Mouse (Mus musculus) hindbrain, embryonic 16.5 days (tissue): ENCODE data around the gene Tmem239. TPM values are rescaled to one million over a fixed set of nuclear protein-coding genes. Genes with fewer than 3 reads are reported as not detected.

Experiments used
- ATAC-seq: fragments of 200-750 bp; cut with Nextera tagmentation; 2 replicates; pipeline ENCODE4 v1.8.0; 2017; ENCODE audit warnings: moderate TSS enrichment, moderate library complexity
- H3K27ac ChIP-seq: fragments of 300-500 bp; sonication (generic); 2 replicates; pipeline ENCODE4 v1.5.1; 2014; ENCODE audit warnings: low read depth, mild to moderate bottlenecking, control low read depth, low read length, moderate library complexity
- H3K27me3 ChIP-seq: fragments of 300-500 bp; sonication (generic); replicated peaks from 2 replicates; pipeline ENCODE4 v1.6.1; 2014; ENCODE audit warnings: low read length; ENCODE audit not compliant: control insufficient read depth, insufficient read depth
- H3K36me3 ChIP-seq: fragments of 300-500 bp; sonication (generic); 2 replicates; pipeline ENCODE4 v1.6.1; 2014; ENCODE audit warnings: mild to moderate bottlenecking, low read length, moderate library complexity, mixed read lengths; ENCODE audit not compliant: control insufficient read depth, insufficient read depth
- H3K4me1 ChIP-seq: fragments of 300-500 bp; sonication (generic); 2 replicates; pipeline ENCODE4 v1.6.1; 2014; ENCODE audit warnings: low read depth, low read length; ENCODE audit not compliant: control insufficient read depth, insufficient read depth
- H3K4me2 ChIP-seq: fragments of 300-500 bp; sonication (generic); 2 replicates; pipeline ENCODE4 v1.6.1; 2014; ENCODE audit warnings: mild to moderate bottlenecking, low read length, control low read depth, moderate library complexity
- H3K4me3 ChIP-seq: fragments of 300-500 bp; sonication (generic); 2 replicates; pipeline ENCODE4 v1.5.1; 2014; ENCODE audit warnings: mild to moderate bottlenecking, low read length, control low read depth, moderate library complexity
- H3K9ac ChIP-seq: fragments of 300-500 bp; sonication (generic); 2 replicates; pipeline ENCODE4 v1.6.1; 2014; ENCODE audit warnings: low read depth, mild to moderate bottlenecking, control low read depth, low read length, moderate library complexity
- H3K9me3 ChIP-seq: fragments of 300-500 bp; sonication (generic); 2 replicates; pipeline ENCODE4 v1.6.1; 2014; ENCODE audit warnings: mild to moderate bottlenecking, low read length, moderate library complexity; ENCODE audit not compliant: control insufficient read depth
- WGBS: fragments of 180-500 bp; shearing (Covaris S2); extraction: QIAGEN DNeasy Blood & Tissue Kit; methylation state at CpG from one replicate; pipeline ENCODE4 v1.1.7; 2014; 5-methylcytosine and 5-hydroxymethylcytosine counted together
- polyA plus RNA-seq: library from polyadenylated mRNA; unstranded; fragments of >200 nt; fragmentation: Nextera tagmentation; extraction: Ambion mirVana; gene quantifications from 2 replicates; pipeline ENCODE4 v1.2.1, GENCODE M21; 2015

Gene Tmem239
- polyA plus RNA-seq, 1 experiment from 2014 or later: 0.28 TPM

- Histone ChIP-seq H3K9me3 (no peaks in the 10 kb centered on the region), H3K27me3 (no peaks in the 10 kb centered on the region), H3K27ac (no peak overlapping the region), H3K4me2 (no peak overlapping the region), H3K4me1 (no peaks in the 10 kb centered on the region), H3K36me3 (peaks cover 41% of the 10 kb centered on the region), H3K4me3 (no peak overlapping the region), H3K9ac (no peak overlapping the region)
- ATAC-seq: no peak
- WGBS: 83% methylated on average over 10 of the region's 10 CpGs
Observed at GRCm38 (mm10) chr2:130442162-130442561, 35.9 kb downstream of the Tmem239 start.

GRCm38 (mm10) chr2:130448449-130448848, 42.2 kb downstream of the Tmem239 start:
- Histone ChIP-seq H3K4me3 (no peak overlapping the region), H3K27ac (no peak overlapping the region), H3K27me3 (no peaks in the 10 kb centered on the region), H3K9me3 (no peaks in the 10 kb centered on the region), H3K4me2 (no peak overlapping the region), H3K4me1 (peaks cover 20% of the 10 kb centered on the region), H3K9ac (no peak overlapping the region), H3K36me3 (peaks cover 7% of the 10 kb centered on the region)
- ATAC-seq: no peak

- Histone ChIP-seq H3K27ac (peak overlapping the region; percentile 91), H3K27me3 (no peaks in the 10 kb centered on the region), H3K9me3 (no peaks in the 10 kb centered on the region), H3K36me3 (0 out of 2 replicates have a peak, but pooled peaks cover 2% of the 10 kb centered on the region), H3K4me2 (peak overlapping the region; percentile 82), H3K9ac (peak overlapping the region; percentile 97), H3K4me3 (peak overlapping the region; percentile 96), H3K4me1 (peaks cover 23% of the 10 kb centered on the region)
- 8% methylated on average over 17 of the region's 17 CpGs for WGBS
- ATAC-seq: peak; percentile 22
Observed at GRCm38 (mm10) chr2:130449021-130449793, 42.9 kb downstream of the Tmem239 start.

GRCm38 (mm10) chr2:130449794-130450433, 43.6 kb downstream of the Tmem239 start, which contains the start of gene Ptpra:
TSS of gene Ptpra (plus strand) at chr2:130450278.
- under 1% methylated on average over 40 of the region's 50 CpGs for WGBS
- peaks cover 27% of the 10 kb centered on the region for H3K4me1 ChIP-seq
- H3K36me3 ChIP-seq: no peaks in the 10 kb centered on the region
- no peaks in the 10 kb centered on the region for H3K27me3 ChIP-seq
- H3K4me3 ChIP-seq: peak within 1 kb of the TSS; percentile 96
- H3K9me3 ChIP-seq: no peaks in the 10 kb centered on the region
- peak within 1 kb of the TSS; percentile 97 for H3K9ac ChIP-seq
- ATAC-seq: peak; percentile 98
- H3K4me2 ChIP-seq: peak within 1 kb of the TSS; percentile 82
- H3K27ac ChIP-seq: peak within 1 kb of the TSS; percentile 91

GRCm38 (mm10) chr2:130450434-130450796, 44.1 kb downstream of the Tmem239 start:
- Histone ChIP-seq H3K27me3 (no peaks in the 10 kb centered on the region), H3K4me2 (peak overlapping the region; percentile 82), H3K4me1 (peaks cover 27% of the 10 kb centered on the region), H3K36me3 (no peaks in the 10 kb centered on the region), H3K27ac (peak overlapping the region; percentile 91), H3K9ac (peak overlapping the region; percentile 97), H3K4me3 (peak overlapping the region; percentile 96), H3K9me3 (no peaks in the 10 kb centered on the region)
- peak; percentile 87 for ATAC-seq
- under 1% methylated on average over 25 of the region's 47 CpGs for WGBS

- no peaks in the 10 kb centered on the region for H3K27me3 ChIP-seq
- H3K4me3 ChIP-seq: peak overlapping the region; percentile 96
- peaks cover 27% of the 10 kb centered on the region for H3K4me1 ChIP-seq
- no peaks in the 10 kb centered on the region for H3K9me3 ChIP-seq
- no peak for ATAC-seq
- H3K9ac ChIP-seq: peak overlapping the region; percentile 97
- H3K4me2 ChIP-seq: peak overlapping the region; percentile 82
- no peak overlapping the region; the same call in 1 of the 2 replicates for H3K27ac ChIP-seq
- 61% methylated on average over 14 of the region's 14 CpGs for WGBS
- no peaks in the 10 kb centered on the region for H3K36me3 ChIP-seq
Observed at GRCm38 (mm10) chr2:130451086-130451726, 44.9 kb downstream of the Tmem239 start.

- 47% methylated on average over 3 of the region's 3 CpGs for WGBS
- Histone ChIP-seq H3K4me2 (peak overlapping the region; percentile 82), H3K27ac (no peak overlapping the region), H3K36me3 (no peaks in the 10 kb centered on the region), H3K27me3 (no peaks in the 10 kb centered on the region), H3K4me3 (peak overlapping the region; percentile 96), H3K9me3 (no peaks in the 10 kb centered on the region), H3K4me1 (peaks cover 27% of the 10 kb centered on the region), H3K9ac (peak overlapping the region; percentile 44)
- ATAC-seq: no peak
Observed at GRCm38 (mm10) chr2:130451727-130452090, 45.4 kb downstream of the Tmem239 start.

- no peak for ATAC-seq
- H3K4me1 ChIP-seq: peaks cover 27% of the 10 kb centered on the region
- H3K4me3 ChIP-seq: no peak overlapping the region
- no peak overlapping the region; the same call in 1 of the 2 replicates for H3K4me2 ChIP-seq
- H3K27me3 ChIP-seq: no peaks in the 10 kb centered on the region
- 70% methylated on average over 2 of the region's 2 CpGs for WGBS
- no peaks in the 10 kb centered on the region for H3K36me3 ChIP-seq
- H3K9ac ChIP-seq: no peak overlapping the region; the same call in 1 of the 2 replicates
- no peak overlapping the region for H3K27ac ChIP-seq
- no peaks in the 10 kb centered on the region for H3K9me3 ChIP-seq
Observed at GRCm38 (mm10) chr2:130452266-130452665, 46.0 kb downstream of the Tmem239 start.

GRCm38 (mm10) chr2:130453421-130453820, 47.1 kb downstream of the Tmem239 start:
- WGBS: 63% methylated on average over 6 of the region's 6 CpGs
- Histone ChIP-seq H3K4me3 (no peak overlapping the region), H3K4me2 (no peak overlapping the region), H3K4me1 (peaks cover 27% of the 10 kb centered on the region), H3K36me3 (no peaks in the 10 kb centered on the region), H3K27me3 (no peaks in the 10 kb centered on the region), H3K9me3 (no peaks in the 10 kb centered on the region), H3K27ac (no peak overlapping the region), H3K9ac (no peak overlapping the region)
- no peak for ATAC-seq
